Mouse (Mus musculus): ENCODE results near the gene Chka.

GRCm38 (mm10) chr19:3935032-3935895 lies 83.7 kb downstream of the Chka start, which contains the start of gene Unc93b1:
- no peak for TF ChIP-seq ZC3H11A (IDR thresholded peaks at IDR 0.05; ENCODE audit: borderline replicate concordance, low read depth, low read length)
- TF ChIP-seq HCFC1 (IDR thresholded peaks at IDR 0.05; ENCODE audit: borderline replicate concordance, insufficient read depth, low read length), result no peak
- TF ChIP-seq ZNF384 (IDR thresholded peaks at IDR 0.05; ENCODE audit: low read depth, low read length), result no peak
- no peak for TF ChIP-seq CHD2 (IDR thresholded peaks at IDR 0.05; ENCODE audit: low read depth, low read length)
- TF ChIP-seq MAFK (IDR thresholded peaks at IDR 0.05; ENCODE audit: insufficient read depth, low read depth, low read length), result no peak

Data from ES-E14 (cell line).